Mouse (Mus musculus) CH12.LX (cell line): ENCODE data around the gene Hist2h2aa2. TPM values are rescaled to one million over a fixed set of nuclear protein-coding genes. Genes with fewer than 3 reads are reported as not detected.
A peak's percentile ranks its signal among the peaks of the same experiment; 100 is the strongest.

Source experiments
- DNase-seq: peaks from one replicate; pipeline ENCODE4 v3.0.0-alpha.2; 2013; ENCODE audit errors: extremely low read depth
- H3K27ac ChIP-seq: 2 replicates; pipeline ENCODE4 v1.5.1; 2012; ENCODE audit warnings: low read depth, mild to moderate bottlenecking, control low read depth, moderate library complexity; ENCODE audit not compliant: insufficient read depth
- H3K27me3 ChIP-seq: replicated peaks from 2 replicates; pipeline ENCODE3; 2012; ENCODE audit warnings: inconsistent platforms
- H3K36me3 ChIP-seq, 2 experiments: replicated peaks in 1 of 2; 2 replicates each; pipeline versions ENCODE3 to v1.6.1; 2012; ENCODE audit warnings: inconsistent platforms in 1 of 2, low read length in 1 of 2, mild to moderate bottlenecking in 1 of 2, mixed read lengths in 1 of 2, moderate library complexity in 1 of 2; ENCODE audit not compliant: control insufficient read depth in 1 of 2, insufficient read depth in 1 of 2
- H3K4me1 ChIP-seq, 2 experiments: 2 replicates each; pipeline ENCODE4 v1.6.1; 2012; ENCODE audit warnings: inconsistent platforms in 1 of 2, moderate library complexity in 1 of 2; ENCODE audit not compliant: insufficient read depth in 2 of 2, control insufficient read depth in 1 of 2
- H3K4me2 ChIP-seq: 2 replicates; pipeline ENCODE4 v1.6.1; 2012; ENCODE audit warnings: low read depth, mild to moderate bottlenecking, control low read depth; ENCODE audit not compliant: poor library complexity, insufficient read depth, severe bottlenecking
- H3K4me3 ChIP-seq, 3 experiments: fragments of 150-350 bp in 1 of 3; sonication (generic) in 1 of 3; replicated peaks in 1 of 3; 2 replicates each; pipeline versions ENCODE3 to v1.5.1; 2011 to 2012; ENCODE audit warnings: low read depth in 2 of 3, low read length in 2 of 3, mild to moderate bottlenecking in 2 of 3, moderate library complexity in 2 of 3, control low read depth in 1 of 3, improper control_type of control experiment in 1 of 3, inconsistent platforms in 1 of 3, mixed read lengths in 1 of 3; ENCODE audit not compliant: poor library complexity in 1 of 3
- H3K79me2 ChIP-seq: replicated peaks from 2 replicates; pipeline ENCODE4 v1.6.1; 2012; ENCODE audit warnings: mild to moderate bottlenecking, moderate library complexity; ENCODE audit not compliant: control insufficient read depth, poor library complexity, insufficient read depth, severe bottlenecking; ENCODE audit errors: extremely low read depth
- H3K9ac ChIP-seq: 2 replicates; pipeline ENCODE4 v1.6.1; 2012; ENCODE audit warnings: low read depth, mild to moderate bottlenecking, control low read depth, moderate library complexity; ENCODE audit not compliant: insufficient read depth
- H3K9me3 ChIP-seq: replicated peaks from 2 replicates; pipeline ENCODE3; 2012; ENCODE audit warnings: low read length, inconsistent platforms, mixed read lengths
- BHLHE40 ChIP-seq: IDR thresholded peaks from 2 replicates; pipeline ENCODE4 v1.6.1; 2011; ENCODE audit warnings: mild to moderate bottlenecking, low read depth, low read length, improper control_type of control experiment
- CHD1 ChIP-seq: IDR thresholded peaks from 2 replicates; pipeline ENCODE4 v1.6.1; 2012; ENCODE audit warnings: low read depth, low read length, improper control_type of control experiment, inconsistent platforms
- CHD2 ChIP-seq: IDR thresholded peaks from 2 replicates; pipeline ENCODE4 v1.6.1; 2011; ENCODE audit warnings: low read length, improper control_type of control experiment
- ELF1 ChIP-seq: IDR thresholded peaks from 2 replicates; pipeline ENCODE4 v1.6.1; 2014; ENCODE audit warnings: low read depth, mild to moderate bottlenecking, inconsistent platforms, low read length, improper control_type of control experiment
- EP300 ChIP-seq: IDR thresholded peaks from 2 replicates; pipeline ENCODE4 v1.6.1; 2011; ENCODE audit warnings: low read length, improper control_type of control experiment
- JUND ChIP-seq: conservative IDR thresholded peaks from 2 replicates; pipeline ENCODE4 v1.6.1; 2011; ENCODE audit warnings: low read depth, low read length, improper control_type of control experiment
- MAX ChIP-seq: IDR thresholded peaks from 2 replicates; pipeline ENCODE4 v1.6.1; 2011; ENCODE audit warnings: low read length, improper control_type of control experiment
- MAZ ChIP-seq: IDR thresholded peaks from 2 replicates; pipeline ENCODE4 v1.6.1; 2012; ENCODE audit warnings: low read depth, mild to moderate bottlenecking, inconsistent platforms, low read length, improper control_type of control experiment, moderate library complexity
- MEF2A ChIP-seq: IDR thresholded peaks from 2 replicates; pipeline ENCODE4 v1.6.1; 2014; ENCODE audit warnings: low read depth, mild to moderate bottlenecking, inconsistent platforms, low read length, improper control_type of control experiment, borderline replicate concordance
- MXI1 ChIP-seq: IDR thresholded peaks from 2 replicates; pipeline ENCODE4 v1.6.1; 2011; ENCODE audit warnings: mild to moderate bottlenecking, low read depth, low read length, improper control_type of control experiment
- POLR2A ChIP-seq: IDR thresholded peaks from 2 replicates; pipeline ENCODE4 v1.6.1; 2011; ENCODE audit warnings: low read depth, mild to moderate bottlenecking, improper control_type of control experiment, low read length
- RAD21 ChIP-seq: IDR thresholded peaks from 2 replicates; pipeline ENCODE4 v1.6.1; 2011; ENCODE audit warnings: low read depth, mild to moderate bottlenecking, low read length, improper control_type of control experiment, moderate library complexity
- RCOR1 ChIP-seq: conservative IDR thresholded peaks from 2 replicates; pipeline ENCODE4 v1.6.1; 2012; ENCODE audit warnings: low read depth, mild to moderate bottlenecking, inconsistent platforms, low read length, improper control_type of control experiment
- UBTF ChIP-seq: IDR thresholded peaks from 2 replicates; pipeline ENCODE4 v1.6.1; 2012; ENCODE audit warnings: low read depth, mild to moderate bottlenecking, inconsistent platforms, low read length, improper control_type of control experiment, moderate library complexity
- USF1 ChIP-seq: IDR thresholded peaks from 2 replicates; pipeline ENCODE4 v1.6.1; 2014; ENCODE audit warnings: low read depth, mild to moderate bottlenecking, inconsistent platforms, low read length, improper control_type of control experiment
- USF2 ChIP-seq: conservative IDR thresholded peaks from 2 replicates; pipeline ENCODE4 v1.6.1; 2011; ENCODE audit warnings: low read depth, low read length, improper control_type of control experiment
- ZKSCAN1 ChIP-seq: IDR thresholded peaks from 2 replicates; pipeline ENCODE4 v1.6.1; 2012; ENCODE audit warnings: low read depth, inconsistent platforms, low read length, improper control_type of control experiment, borderline replicate concordance
- ZMIZ1 ChIP-seq: IDR thresholded peaks from 2 replicates; pipeline ENCODE4 v1.6.1; 2012; ENCODE audit warnings: low read depth, mild to moderate bottlenecking, inconsistent platforms, low read length, improper control_type of control experiment
- ZNF384 ChIP-seq: IDR thresholded peaks from 2 replicates; pipeline ENCODE4 v1.6.1; 2012; ENCODE audit warnings: low read depth, low read length, improper control_type of control experiment, inconsistent platforms
- dilution Hi-C: fragments of 300-500 bp; cut with MboI; formaldehyde crosslinking; loops from 2 replicates; pipeline ENCODE4 v1.14.3; 2020; ENCODE audit warnings: low sequenced_read_pairs; ENCODE audit not compliant: extremely low pct_unique_long_range_greater_than_20kb, extremely low pct_ligation_motif_present
- in situ Hi-C: fragments of 300-500 bp; cut with MboI; formaldehyde crosslinking; loops from 3 replicates; pipeline ENCODE4 v1.14.3; 2019; ENCODE audit warnings: low sequenced_read_pairs, low pct_ligation_motif_present, low pct_unique_long_range_greater_than_20kb, mixed read lengths
- polyA plus RNA-seq: library from polyadenylated mRNA; unstranded; fragments of >175 nt; gene quantifications from 2 replicates; pipeline ENCODE4 v1.2.1, GENCODE M21; 2012; ENCODE audit warnings: low read depth; ENCODE audit not compliant: insufficient read length
- total RNA-seq, 2 experiments: library from RNA; depleted of rRNA; stranded (reverse); fragments of 300-350 nt in 1 of 2; fragments of >200 nt in 1 of 2; gene quantifications; 2 replicates each; pipeline ENCODE4 v1.2.3; 2012 to 2014

Hist2h2aa2 gene
- total and polyA plus RNA-seq, 3 experiments, result 2.7 to 5,136 TPM; not detected in 1

DNA sequence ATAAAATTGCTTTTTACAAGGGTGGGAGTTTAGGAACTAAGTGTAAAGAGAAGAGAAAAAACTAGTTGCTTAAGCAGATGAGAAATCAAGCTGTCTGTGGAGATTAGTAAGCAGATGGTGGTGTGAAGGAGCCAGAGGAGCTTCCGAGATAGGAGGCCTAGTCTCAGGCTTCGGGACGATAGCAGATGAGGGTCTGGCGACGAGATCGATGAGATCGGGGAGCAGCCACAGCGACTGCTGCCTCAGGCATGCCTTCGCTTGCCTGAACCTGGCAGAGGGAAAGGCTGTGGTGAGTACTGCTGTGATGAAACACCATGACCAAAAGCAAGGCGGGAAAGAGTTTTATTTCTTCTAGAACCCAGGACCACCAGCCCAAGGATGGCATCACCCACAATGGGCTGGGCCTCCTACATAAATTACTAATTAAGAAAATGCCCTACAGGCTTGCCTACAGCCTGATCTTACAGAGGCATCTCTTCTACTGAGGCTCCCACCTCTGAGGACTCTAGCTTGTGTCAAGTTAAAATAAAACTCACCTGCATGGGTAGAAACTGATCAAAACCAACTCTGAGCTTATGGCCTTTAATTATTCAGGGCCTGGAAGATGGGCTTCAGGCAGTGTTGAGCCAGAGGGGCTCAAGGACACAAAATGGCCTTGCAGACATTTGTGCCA is 14.7 kb upstream of the Hist2h2aa2 start (continued):
- peak; percentile 59 for TF ChIP-seq ELF1
- no peak for TF ChIP-seq MAX
- TF ChIP-seq USF2, result no peak
- TF ChIP-seq MAZ, result no peak
- no peak for TF ChIP-seq BHLHE40
- no peak for TF ChIP-seq JUND
- TF ChIP-seq RAD21, result no peak
- TF ChIP-seq RCOR1, result no peak
- no peak for TF ChIP-seq ZNF384
- TF ChIP-seq EP300, result no peak
- no peak; the same call in 1 of the 2 replicates for TF ChIP-seq MXI1
- no peak for TF ChIP-seq USF1
- TF ChIP-seq UBTF, result no peak
- peak; percentile 96 for TF ChIP-seq CHD1
- peak; percentile 51; the same call in 1 of the 2 replicates for TF ChIP-seq POLR2A

DNA sequence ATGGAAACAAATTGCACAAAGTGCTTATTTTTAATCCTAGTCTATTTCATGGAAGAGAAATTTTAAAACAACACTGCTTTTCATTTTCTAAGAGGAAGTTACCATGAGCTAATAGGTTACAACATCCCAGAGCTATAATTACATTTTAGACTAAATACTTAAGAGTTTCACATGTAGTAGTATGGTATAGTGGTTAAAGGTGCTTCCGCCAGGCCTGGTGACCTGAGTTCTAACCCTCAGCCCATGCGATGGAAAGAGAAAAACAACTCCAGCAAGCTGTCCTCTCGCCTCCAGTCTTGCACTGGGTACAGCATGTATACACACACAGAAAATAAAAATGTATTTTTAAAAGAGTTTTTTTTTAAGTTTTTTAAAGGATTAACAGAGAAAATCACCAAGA is 11.7 kb upstream of the Hist2h2aa2 start:
- Histone ChIP-seq H3K79me2 (no peaks in the 10 kb centered on the region), H3K27me3 (no peaks in the 10 kb centered on the region), H3K4me3 (no peak overlapping the region), H3K4me1 (peaks cover 8 to 35% of the 10 kb centered on the region in 2 experiments), H3K36me3 (no peaks in the 10 kb centered on the region), H3K9me3 (no peaks in the 10 kb centered on the region), H3K27ac (no peak overlapping the region), H3K4me2 (no peak overlapping the region), H3K9ac (no peak overlapping the region)
- dilution Hi-C loops, result no loop called here
- TF ChIP-seq BHLHE40, result no peak
- TF ChIP-seq MEF2A, result no peak
- in situ Hi-C loops, result no loop called here
- no peak for DNase-seq

DNA sequence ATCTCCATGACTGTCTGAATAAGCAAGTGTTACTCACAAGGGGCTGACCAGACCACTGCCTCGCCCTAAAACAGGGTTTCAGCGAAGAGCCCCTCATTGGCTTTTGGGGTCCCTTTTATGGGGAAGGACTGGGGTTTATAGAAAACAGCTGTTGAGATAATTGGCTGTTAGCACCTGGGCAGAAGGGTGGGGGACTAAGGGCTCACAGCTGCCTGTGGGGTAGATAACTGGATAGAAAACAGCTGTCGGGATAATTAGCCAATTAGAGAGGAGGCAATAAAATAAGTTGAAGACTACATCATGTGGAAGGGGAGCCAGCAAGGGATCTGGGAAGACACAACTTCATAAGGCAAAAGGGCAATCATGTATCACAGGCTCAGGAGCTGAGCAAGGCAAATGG is 10.8 kb upstream of the Hist2h2aa2 start:
- TF ChIP-seq ZKSCAN1 (no peak), MEF2A (no peak), JUND (no peak), CHD2 (no peak), ZMIZ1 (no peak)
- TF ChIP-seq, all 38 proteins: peak for 0
- Histone ChIP-seq H3K4me2 (no peak overlapping the region), H3K9ac (no peak overlapping the region), H3K27ac (no peak overlapping the region), H3K79me2 (no peaks in the 10 kb centered on the region), H3K36me3 (no peaks in the 10 kb centered on the region), H3K4me1 (peaks cover 5 to 29% of the 10 kb centered on the region in 2 experiments), H3K27me3 (no peaks in the 10 kb centered on the region), H3K9me3 (no peaks in the 10 kb centered on the region), H3K4me3 (no peak overlapping the region)
- no peak for DNase-seq
- dilution Hi-C loops (no loop called here), in situ Hi-C loops (no loop called here)
